Mouse (Mus musculus) kidney, adult 2 months (tissue): ENCODE data around the gene Txnrd2.

Experiments
- CTCF ChIP-seq: fragments of 200-500 bp; conservative IDR thresholded peaks from 2 replicates; pipeline ENCODE4 v1.5.1; 2011; ENCODE audit warnings: low read depth, mild to moderate bottlenecking, control low read depth, low read length, moderate library complexity, mixed read lengths; ENCODE audit not compliant: insufficient read depth, insufficient read length
- POLR2A ChIP-seq: fragments of 200-500 bp; IDR thresholded peaks from one replicate; pipeline ENCODE4 v1.6.1; 2011; ENCODE audit warnings: low read depth, low read length, control low read depth

GRCm38 (mm10) chr16:18409776-18410175, 16.4 kb upstream of the Txnrd2 start:
- TF ChIP-seq CTCF: no peak
- no peak for TF ChIP-seq POLR2A
